Mouse (Mus musculus): ENCODE results near the gene Rcan3.

DNA sequence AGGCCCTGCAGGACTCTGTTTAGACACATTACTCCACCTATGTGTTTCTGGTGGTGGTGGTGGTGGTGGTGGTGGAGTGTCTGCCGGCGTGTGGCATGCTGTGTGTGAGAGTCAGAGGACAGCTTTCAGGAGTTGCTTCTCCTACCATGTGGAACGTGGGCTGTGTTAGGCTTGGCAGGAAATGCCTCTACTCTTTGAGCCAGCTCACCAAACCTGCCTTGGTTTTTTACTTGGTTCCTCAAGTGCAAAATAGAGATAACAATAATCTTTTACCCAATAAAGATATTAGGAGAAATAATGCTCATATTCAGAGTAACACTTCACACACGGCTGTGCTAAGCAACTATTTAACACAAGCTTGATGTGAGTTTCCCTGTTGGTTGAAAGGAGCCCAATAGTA is 4.3 kb downstream of the Rcan3 start:
- TF ChIP-seq CTCF (IDR thresholded peaks at IDR 0.05; ENCODE audit: borderline replicate concordance, insufficient read depth, low read length) (no peak), POLR2A (IDR thresholded peaks at IDR 0.05; ENCODE audit: low read depth, low read length) (no peak)

All from embryonic fibroblast, embryonic 13.5 days (primary cell).